Mouse (Mus musculus): ENCODE measurements around the gene Exoc3l2.

The Exoc3l2 gene

GRCm38 (mm10) chr7:19457414-19458071 lies 5.6 kb upstream of the Exoc3l2 start:
- DNase-seq: no peak

- peak; percentile 66 for DNase-seq
Observed at GRCm38 (mm10) chr7:19458072-19458486, 5.1 kb upstream of the Exoc3l2 start.

GRCm38 (mm10) chr7:19458591-19459111 lies 4.5 kb upstream of the Exoc3l2 start, which contains the start of gene Mark4:
Mark4 (minus strand) TSS chr7:19458821.
- DNase-seq: peak; percentile 78

- DNase-seq: peak; percentile 38
Observed at GRCm38 (mm10) chr7:19459144-19459870, 3.8 kb upstream of the Exoc3l2 start.

GRCm38 (mm10) chr7:19460500-19460899 lies 2.6 kb upstream of the Exoc3l2 start:
- no peak for DNase-seq

GRCm38 (mm10) chr7:19461488-19461887 lies 1.6 kb upstream of the Exoc3l2 start:
- no peak for DNase-seq

- DNase-seq: no peak
Observed at GRCm38 (mm10) chr7:19462443-19462842, 688 bp upstream of the Exoc3l2 start.

- DNase-seq: no peak
Observed at GRCm38 (mm10) chr7:19464367-19465307, 1.5 kb downstream of the Exoc3l2 start.

- DNase-seq: no peak
Observed at GRCm38 (mm10) chr7:19466602-19467145, 3.5 kb downstream of the Exoc3l2 start.

GRCm38 (mm10) chr7:19467638-19468037 lies 4.5 kb downstream of the Exoc3l2 start:
- DNase-seq: no peak

GRCm38 (mm10) chr7:19468279-19468678 lies 5.1 kb downstream of the Exoc3l2 start:
- no peak for DNase-seq

GRCm38 (mm10) chr7:19469404-19469803 lies 6.3 kb downstream of the Exoc3l2 start:
- DNase-seq: no peak

GRCm38 (mm10) chr7:19470308-19470707 lies 7.2 kb downstream of the Exoc3l2 start:
- DNase-seq: no peak

- peak; percentile 16 for DNase-seq
Observed at GRCm38 (mm10) chr7:19472403-19472802, 9.3 kb downstream of the Exoc3l2 start.

- peak; percentile 75 for DNase-seq
Observed at GRCm38 (mm10) chr7:19473875-19474443, 10.8 kb downstream of the Exoc3l2 start.

GRCm38 (mm10) chr7:19477084-19477483 lies 14.0 kb downstream of the Exoc3l2 start:
- DNase-seq: no peak

- no peak for DNase-seq
Observed at GRCm38 (mm10) chr7:19477624-19478384, 14.7 kb downstream of the Exoc3l2 start.

- no peak for DNase-seq
Observed at GRCm38 (mm10) chr7:19483281-19483680, 20.1 kb downstream of the Exoc3l2 start.

GRCm38 (mm10) chr7:19485488-19485887 lies 22.4 kb downstream of the Exoc3l2 start:
- DNase-seq: no peak

- no peak for DNase-seq
Observed at GRCm38 (mm10) chr7:19486549-19486948, 23.4 kb downstream of the Exoc3l2 start.

GRCm38 (mm10) chr7:19489525-19489924 lies 26.4 kb downstream of the Exoc3l2 start:
- no peak for DNase-seq
